Comparison of ENCODE assay signal across 16 mouse cellular contexts in genomic region chr2:166637673-166637990, GRCm38 (mm10).
DNase-seq lines count a peak whose midpoint lies in the region; ATAC-seq and TF ChIP-seq lines count a peak whose summit lies in the region.
"Had no signal": no experiment of that assay in that cellular context is flagged by ENCODE, and none has a peak within 500 bp of the region (broad histone marks: within the 10 kb centered on the region; RNA-seq: fewer than 3 reads in every experiment).

No protein-coding gene starts in this region.

- H3K4me1 ChIP-seq in kidney, embryonic 16.5 days (ENCODE audit: insufficient read depth, low read length) = peaks cover 10% of the 10 kb centered on the region
- H3K4me1 ChIP-seq in embryonic facial prominence, embryonic 10.5 days = peaks cover 27% of the 10 kb centered on the region
- H3K4me1 ChIP-seq in intestine, embryonic 16.5 days (ENCODE audit: control insufficient read depth, insufficient read depth, low read length) = peaks cover 22% of the 10 kb centered on the region

- WGBS in kidney, embryonic 16.5 days = 63% methylated on average over 4 of the region's 4 CpGs
- WGBS in embryonic facial prominence, embryonic 10.5 days = 88% methylated on average over 4 of the region's 4 CpGs
- 77% methylated on average over 4 of the region's 4 CpGs for WGBS in intestine, embryonic 16.5 days

- H3K36me3 ChIP-seq in kidney, embryonic 16.5 days (ENCODE audit: insufficient read depth, low read length) = 0 out of 2 replicates have a peak, but pooled peaks cover 6% of the 10 kb centered on the region
- peaks cover 71% of the 10 kb centered on the region for H3K36me3 ChIP-seq in embryonic facial prominence, embryonic 10.5 days (replicated peaks)
- no peaks in the 10 kb centered on the region for H3K36me3 ChIP-seq in intestine, embryonic 16.5 days (ENCODE audit: control insufficient read depth, insufficient read depth, low read length)
- H3K36me3 ChIP-seq: stomach, embryonic 15.5 days had no signal

- intact Hi-C loops in gastrocnemius, adult 2 months (cut with DNase I) = no loop called here

- no peak overlapping the region for H3K4me3 ChIP-seq in gastrocnemius, adult 2 months
- H3K4me3 ChIP-seq in kidney, embryonic 16.5 days (ENCODE audit: low read length) = no peak overlapping the region
- H3K4me3 ChIP-seq in embryonic facial prominence, embryonic 10.5 days = no peak overlapping the region
- H3K4me3 ChIP-seq in intestine, embryonic 16.5 days (ENCODE audit: low read length) = no peak overlapping the region
- H3K4me3 ChIP-seq: heart, embryonic 13.5 days; liver, embryonic 13.5 days; neural tube, embryonic 12.5 days; stomach, embryonic 15.5 days had no signal

- ATAC-seq in kidney, embryonic 16.5 days (ENCODE audit: low FRiP score, low TSS enrichment) = no peak
- ATAC-seq in intestine, embryonic 16.5 days = peak; percentile 15

- no peak overlapping the region for H3K9ac ChIP-seq in kidney, embryonic 16.5 days (replicated peaks; ENCODE audit: low read length)
- H3K9ac ChIP-seq in intestine, embryonic 16.5 days (ENCODE audit: low read depth, low read length) = no peak overlapping the region
- H3K9ac ChIP-seq: liver, embryonic 13.5 days; lung, embryonic 14.5 days; neural tube, embryonic 12.5 days; stomach, embryonic 15.5 days had no signal

- no peak for DNase-seq in gastrocnemius, adult 2 months
- DNase-seq in gastrocnemius, postnatal 4 days (ENCODE audit: low spot score in 2 of 2) = no peak
- DNase-seq in kidney, adult 9 months = peak; percentile 49
- no peak for DNase-seq in embryonic facial prominence, embryonic 10.5 days (ENCODE audit: low spot score)
- no peak for DNase-seq in frontal cortex, postnatal 14 days (ENCODE audit: low spot score in 2 of 2)
- DNase-seq: adrenal gland, postnatal 25 days; cerebellum, adult 11 months; liver, embryonic 13.5 days; lung, embryonic 14.5 days; lung, postnatal 36 days had no signal

- no peaks in the 10 kb centered on the region for H3K27me3 ChIP-seq in kidney, embryonic 16.5 days (ENCODE audit: insufficient read depth, low read length)
- no peaks in the 10 kb centered on the region for H3K27me3 ChIP-seq in embryonic facial prominence, embryonic 10.5 days (replicated peaks; ENCODE audit: low read depth, poor library complexity, severe bottlenecking)
- H3K27me3 ChIP-seq in intestine, embryonic 16.5 days (replicated peaks; ENCODE audit: control insufficient read depth, insufficient read depth, low read length) = no peaks in the 10 kb centered on the region
- H3K27me3 ChIP-seq: CH12.LX; heart, embryonic 13.5 days; liver, embryonic 13.5 days; neural tube, embryonic 12.5 days; stomach, embryonic 15.5 days had no signal

- no peak overlapping the region for H3K4me2 ChIP-seq in kidney, embryonic 16.5 days (replicated peaks; ENCODE audit: low read depth, low read length)
- H3K4me2 ChIP-seq in intestine, embryonic 16.5 days (ENCODE audit: low read depth, low read length) = no peak overlapping the region
- H3K4me2 ChIP-seq: heart, embryonic 13.5 days; liver, embryonic 13.5 days; lung, embryonic 14.5 days; stomach, embryonic 15.5 days had no signal

- peak overlapping the region; percentile 79 for H3K27ac ChIP-seq in gastrocnemius, adult 2 months
- no peak overlapping the region for H3K27ac ChIP-seq in kidney, embryonic 16.5 days (ENCODE audit: low read length)
- peak overlapping the region; percentile 67 for H3K27ac ChIP-seq in embryonic facial prominence, embryonic 10.5 days (replicated peaks)
- no peak overlapping the region for H3K27ac ChIP-seq in intestine, embryonic 16.5 days (ENCODE audit: low read length)
- H3K27ac ChIP-seq: neural tube, embryonic 12.5 days; stomach, embryonic 15.5 days had no signal

- H3K9me3 ChIP-seq in kidney, embryonic 16.5 days (ENCODE audit: low read length) = no peaks in the 10 kb centered on the region
- peaks cover 4% of the 10 kb centered on the region; the same call in 1 of the 2 replicates for H3K9me3 ChIP-seq in embryonic facial prominence, embryonic 10.5 days
- 0 out of 2 replicates have a peak, but pooled peaks cover 3% of the 10 kb centered on the region for H3K9me3 ChIP-seq in intestine, embryonic 16.5 days (ENCODE audit: control insufficient read depth, low read length)
- H3K9me3 ChIP-seq: heart, embryonic 13.5 days; liver, embryonic 13.5 days; neural tube, embryonic 12.5 days; stomach, embryonic 15.5 days had no signal

- no peak for TF ChIP-seq CTCF in gastrocnemius, adult 2 months (IDR thresholded peaks at IDR 0.05)

Comparison
In these comparisons a context has a peak if more than half of its experiments do, and no peak if none do; other contexts are left out.
1. H3K27ac ChIP-seq: peak in gastrocnemius, adult 2 months (single experiment) and embryonic facial prominence, embryonic 10.5 days (single experiment); none in kidney, embryonic 16.5 days (single experiment) and intestine, embryonic 16.5 days (single experiment).